ENCODE assay signal across 24 mouse cellular contexts in genomic region chr8:80784559-80784958, GRCm38 (mm10). TPM values are rescaled to one million over a fixed set of nuclear protein-coding genes. Genes with fewer than 3 reads are reported as not detected.
DNase-seq lines count a peak whose midpoint lies in the region; ATAC-seq lines count a peak whose summit lies in the region.
"Had no signal": no experiment of that assay in that cellular context is flagged by ENCODE, and none has a peak within 500 bp of the region (broad histone marks: within the 10 kb centered on the region; RNA-seq: fewer than 3 reads in every experiment).

No protein-coding gene starts in this region.

- H3K27me3 ChIP-seq in kidney, embryonic 15.5 days: no peaks in the 10 kb centered on the region
- H3K27me3 ChIP-seq in forebrain, embryonic 12.5 days: no peaks in the 10 kb centered on the region
- H3K27me3 ChIP-seq: embryonic facial prominence, embryonic 12.5 days; forebrain, embryonic 13.5 days; forebrain, embryonic 15.5 days; Patski had no signal

- peaks cover 10% of the 10 kb centered on the region for H3K4me1 ChIP-seq in kidney, embryonic 15.5 days
- H3K4me1 ChIP-seq in forebrain, embryonic 12.5 days: no peaks in the 10 kb centered on the region
- H3K4me1 ChIP-seq: embryonic facial prominence, embryonic 10.5 days; embryonic facial prominence, embryonic 12.5 days; forebrain, embryonic 10.5 days had no signal

- no peaks in the 10 kb centered on the region for H3K9me3 ChIP-seq in kidney, embryonic 15.5 days (replicated peaks)
- no peaks in the 10 kb centered on the region for H3K9me3 ChIP-seq in forebrain, embryonic 12.5 days
- H3K9me3 ChIP-seq: embryonic facial prominence, embryonic 10.5 days; embryonic facial prominence, embryonic 12.5 days; forebrain, embryonic 10.5 days; forebrain, embryonic 13.5 days; forebrain, embryonic 15.5 days; G1E had no signal

- H3K9ac ChIP-seq in kidney, embryonic 15.5 days: no peak overlapping the region
- no peak overlapping the region for H3K9ac ChIP-seq in forebrain, embryonic 12.5 days
- H3K9ac ChIP-seq: embryonic facial prominence, embryonic 12.5 days; forebrain, embryonic 13.5 days; forebrain, embryonic 15.5 days; forebrain, postnatal 0 days had no signal

- 86% methylated on average over 9 of the region's 9 CpGs for WGBS in kidney, embryonic 15.5 days
- 94% methylated on average over 9 of the region's 9 CpGs for WGBS in forebrain, embryonic 12.5 days

- H3K4me3 ChIP-seq in kidney, embryonic 15.5 days (replicated peaks): no peak overlapping the region
- H3K4me3 ChIP-seq in forebrain, embryonic 12.5 days (replicated peaks): no peak overlapping the region
- H3K4me3 ChIP-seq: embryonic facial prominence, embryonic 10.5 days; embryonic facial prominence, embryonic 12.5 days; erythroblast, embryonic 14.5 days; forebrain, embryonic 10.5 days; forebrain, embryonic 13.5 days; forebrain, embryonic 15.5 days had no signal

- no peak overlapping the region for H3K27ac ChIP-seq in kidney, embryonic 15.5 days
- H3K27ac ChIP-seq in forebrain, embryonic 12.5 days: no peak overlapping the region
- H3K27ac ChIP-seq: embryonic facial prominence, embryonic 10.5 days; embryonic facial prominence, embryonic 12.5 days; forebrain, embryonic 10.5 days; forebrain, embryonic 13.5 days; forebrain, embryonic 15.5 days had no signal

- no peak for ATAC-seq in kidney, embryonic 15.5 days (replicated peaks; ENCODE audit: low FRiP score)
- ATAC-seq in forebrain, embryonic 12.5 days (ENCODE audit: low FRiP score): no peak
- ATAC-seq: activated CD4-positive, CD25-positive, alpha-beta regulatory T cell, adult 4 months; forebrain, embryonic 13.5 days; forebrain, embryonic 15.5 days; forebrain, postnatal 0 days; Patski had no signal

- H3K36me3 ChIP-seq in kidney, embryonic 15.5 days: peaks cover 58% of the 10 kb centered on the region
- peaks cover 43% of the 10 kb centered on the region for H3K36me3 ChIP-seq in forebrain, embryonic 12.5 days (replicated peaks)

- peak; percentile 32 for DNase-seq in kidney, adult 11 months
- DNase-seq in kidney, postnatal 14 days: no peak
- peak; percentile 58 for DNase-seq in kidney, adult 9 months
- DNase-seq in yolk sac, embryonic 10.5 days (ENCODE audit: low spot score): peak; percentile 47
- DNase-seq: adrenal gland, adult 8-10 months; adrenal gland, postnatal 14 days; adrenal gland, postnatal 36 days; cerebellum, adult 11-12 months; cerebellum, adult 2 months; cerebellum, adult 9-10 months; cerebellum, postnatal 10 days; cerebellum, postnatal 25 days; forebrain, postnatal 0 days had no signal

- H3K4me2 ChIP-seq in kidney, embryonic 15.5 days: no peak overlapping the region
- H3K4me2 ChIP-seq in forebrain, embryonic 12.5 days: no peak overlapping the region
- H3K4me2 ChIP-seq: embryonic facial prominence, embryonic 12.5 days; forebrain, embryonic 13.5 days; forebrain, embryonic 15.5 days had no signal

RNA-seq across cellular contexts. Expression of gene Smarca5, which starts 45.3 kb away (rescaled TPM):
- 80.9 and 83.9 TPM in 2 replicates for polyA plus RNA-seq in kidney, embryonic 15.5 days (2015; fragmentation: Nextera tagmentation; extraction: Ambion mirVana)
- polyA plus RNA-seq in forebrain, embryonic 12.5 days (2016; fragmentation: Nextera tagmentation; extraction: Ambion mirVana): 161 and 162 TPM in 2 replicates
